Mouse (Mus musculus): Measurements from ENCODE around the gene Metap2. TPM values are rescaled to one million over a fixed set of nuclear protein-coding genes. Genes with fewer than 3 reads are reported as not detected.

Metap2 gene
- 100 to 1,000 TPM; 134 to 137 TPM for total RNA-seq (2021)

GRCm38 (mm10) chr10:93897043-93897646 is at the start of gene Metap2:
Gene Metap2 (minus strand): TSS chr10:93897093.
- no peak for DNase-seq (ENCODE audit: extremely low spot score in 1 of 2, low spot score in 1 of 2)

GRCm38 (mm10) chr10:93945843-93946499 is 49.1 kb upstream of the Metap2 start:
- no peak for DNase-seq (ENCODE audit: extremely low spot score in 1 of 2, low spot score in 1 of 2)

- peak in 1 of 2 experiments; percentile 15 for DNase-seq (ENCODE audit: extremely low spot score in 1 of 2, low spot score in 1 of 2)
These were observed 48.5 kb upstream of the Metap2 start for GRCm38 (mm10) chr10:93945364-93945763.

GRCm38 (mm10) chr10:93944241-93944640 is 47.3 kb upstream of the Metap2 start:
- no peak for DNase-seq (ENCODE audit: extremely low spot score in 1 of 2, low spot score in 1 of 2)

- DNase-seq (ENCODE audit: extremely low spot score in 1 of 2, low spot score in 1 of 2) = no peak
These were observed 43.4 kb upstream of the Metap2 start for GRCm38 (mm10) chr10:93940279-93940678.

GRCm38 (mm10) chr10:93939676-93940075 is 42.8 kb upstream of the Metap2 start:
- no peak for DNase-seq (ENCODE audit: extremely low spot score in 1 of 2, low spot score in 1 of 2)

- DNase-seq (ENCODE audit: extremely low spot score in 1 of 2, low spot score in 1 of 2) = no peak
These were observed 42.0 kb upstream of the Metap2 start for GRCm38 (mm10) chr10:93938844-93939271.

- DNase-seq (ENCODE audit: extremely low spot score in 1 of 2, low spot score in 1 of 2) = no peak
These were observed 37.1 kb upstream of the Metap2 start for GRCm38 (mm10) chr10:93933980-93934379.

GRCm38 (mm10) chr10:93932861-93933260 is 36.0 kb upstream of the Metap2 start:
- DNase-seq (ENCODE audit: extremely low spot score in 1 of 2, low spot score in 1 of 2) = no peak

GRCm38 (mm10) chr10:93932020-93932419 is 35.1 kb upstream of the Metap2 start:
- no peak for DNase-seq (ENCODE audit: extremely low spot score in 1 of 2, low spot score in 1 of 2)

GRCm38 (mm10) chr10:93931431-93931830 is 34.5 kb upstream of the Metap2 start:
- no peak for DNase-seq (ENCODE audit: extremely low spot score in 1 of 2, low spot score in 1 of 2)

- DNase-seq (ENCODE audit: extremely low spot score in 1 of 2, low spot score in 1 of 2) = no peak
These were observed 33.4 kb upstream of the Metap2 start for GRCm38 (mm10) chr10:93930236-93930824.

GRCm38 (mm10) chr10:93924666-93925065 is 27.8 kb upstream of the Metap2 start:
- DNase-seq (ENCODE audit: extremely low spot score in 1 of 2, low spot score in 1 of 2) = no peak

GRCm38 (mm10) chr10:93921160-93921559 is 24.3 kb upstream of the Metap2 start:
- DNase-seq (ENCODE audit: extremely low spot score in 1 of 2, low spot score in 1 of 2) = no peak

GRCm38 (mm10) chr10:93919227-93919626 is 22.3 kb upstream of the Metap2 start:
- peak; percentile 8 to 19 for DNase-seq (ENCODE audit: extremely low spot score in 1 of 2, low spot score in 1 of 2)

- DNase-seq (ENCODE audit: extremely low spot score in 1 of 2, low spot score in 1 of 2) = no peak
These were observed 21.8 kb upstream of the Metap2 start for GRCm38 (mm10) chr10:93918701-93919100.

GRCm38 (mm10) chr10:93918087-93918486 is 21.2 kb upstream of the Metap2 start:
- no peak for DNase-seq (ENCODE audit: extremely low spot score in 1 of 2, low spot score in 1 of 2)

- no peak for DNase-seq (ENCODE audit: extremely low spot score in 1 of 2, low spot score in 1 of 2)
These were observed 19.9 kb upstream of the Metap2 start for GRCm38 (mm10) chr10:93916778-93917177.

- no peak for DNase-seq (ENCODE audit: extremely low spot score in 1 of 2, low spot score in 1 of 2)
These were observed 18.8 kb upstream of the Metap2 start for GRCm38 (mm10) chr10:93915531-93916275.

- no peak for DNase-seq (ENCODE audit: extremely low spot score in 1 of 2, low spot score in 1 of 2)
These were observed 16.6 kb upstream of the Metap2 start for GRCm38 (mm10) chr10:93913525-93913924.

- DNase-seq (ENCODE audit: extremely low spot score in 1 of 2, low spot score in 1 of 2) = no peak
These were observed 16.0 kb upstream of the Metap2 start for GRCm38 (mm10) chr10:93912917-93913316.

All from layer of hippocampus, postnatal 25 days (tissue).